Comparison of ENCODE assay signal across 10 mouse cellular contexts in genomic region chr7:45234922-45235571, GRCm38 (mm10). TPM values are rescaled to one million over a fixed set of nuclear protein-coding genes. Genes with fewer than 3 reads are reported as not detected.
DNase-seq lines count a peak whose midpoint lies in the region; ATAC-seq lines count a peak whose summit lies in the region.
"Had no signal": no experiment of that assay in that cellular context is flagged by ENCODE, and none has a peak within 500 bp of the region (broad histone marks: within the 10 kb centered on the region; RNA-seq: fewer than 3 reads in every experiment).

No protein-coding gene starts in this region.

- H3K27me3 ChIP-seq in embryonic facial prominence, embryonic 12.5 days, result peaks cover 24% of the 10 kb centered on the region
- H3K27me3 ChIP-seq in limb, embryonic 11.5 days (ENCODE audit: control insufficient read depth, insufficient read depth, low read length), result peaks cover 3% of the 10 kb centered on the region; the same call in 1 of the 2 replicates
- peaks cover 46% of the 10 kb centered on the region for H3K27me3 ChIP-seq in midbrain, embryonic 12.5 days

- H3K4me2 ChIP-seq in embryonic facial prominence, embryonic 12.5 days (replicated peaks), result peak overlapping the region; percentile 48
- peak overlapping the region; percentile 44 for H3K4me2 ChIP-seq in limb, embryonic 11.5 days (ENCODE audit: low read depth, severe bottlenecking)
- H3K4me2 ChIP-seq in midbrain, embryonic 12.5 days (replicated peaks), result peak overlapping the region; percentile 36

- WGBS in embryonic facial prominence, embryonic 12.5 days, result 3% methylated on average over 21 of the region's 21 CpGs
- WGBS in limb, embryonic 11.5 days, result 3% methylated on average over 21 of the region's 21 CpGs
- WGBS in midbrain, embryonic 12.5 days, result 5% methylated on average over 21 of the region's 21 CpGs

- H3K27ac ChIP-seq in embryonic facial prominence, embryonic 12.5 days, result peak overlapping the region; percentile 69
- H3K27ac ChIP-seq in limb, embryonic 11.5 days (replicated peaks; ENCODE audit: low read depth, low read length), result peak overlapping the region; percentile 32
- H3K27ac ChIP-seq in midbrain, embryonic 12.5 days (replicated peaks), result peak overlapping the region; percentile 71

- peak; percentile 29 for DNase-seq in kidney, adult 18-20 months
- no peak for DNase-seq in kidney, adult 11 months
- peak; percentile 34 to 40 for DNase-seq in heart, postnatal 14 days
- DNase-seq in limb, embryonic 11.5 days (ENCODE audit: low spot score), result peak; percentile 82
- no peak for DNase-seq in left cerebral cortex, postnatal 14 days (ENCODE audit: low spot score in 2 of 2)
- no peak for DNase-seq in natural killer cell, adult 2 months (ENCODE audit: low spot score in 2 of 2)

- H3K9me3 ChIP-seq in embryonic facial prominence, embryonic 12.5 days, result no peaks in the 10 kb centered on the region
- H3K9me3 ChIP-seq in limb, embryonic 11.5 days (ENCODE audit: control insufficient read depth, low read length), result no peaks in the 10 kb centered on the region
- no peaks in the 10 kb centered on the region for H3K9me3 ChIP-seq in midbrain, embryonic 12.5 days

- peaks cover 25% of the 10 kb centered on the region for H3K36me3 ChIP-seq in embryonic facial prominence, embryonic 12.5 days
- peaks cover 17% of the 10 kb centered on the region for H3K36me3 ChIP-seq in limb, embryonic 11.5 days (ENCODE audit: control insufficient read depth, insufficient read depth, low read length)
- H3K36me3 ChIP-seq in midbrain, embryonic 12.5 days, result peaks cover 23% of the 10 kb centered on the region

- ATAC-seq in embryonic facial prominence, embryonic 12.5 days (ENCODE audit: insufficient number of reproducible peaks, insufficient read depth, low FRiP score, low TSS enrichment), result peak; percentile 76
- peak; percentile 83 for ATAC-seq in limb, embryonic 11.5 days (ENCODE audit: insufficient number of reproducible peaks, low FRiP score, low TSS enrichment, low read depth)
- ATAC-seq in midbrain, embryonic 12.5 days (ENCODE audit: low FRiP score, low read depth), result peak; percentile 82

- intact Hi-C loops in heart, postnatal 14 days (cut with DNase I), result no loop called here
- intact Hi-C loops in left cerebral cortex, postnatal 14 days (cut with DNase I), result loop anchor here (5.0 kb wide), 1 partner anchor 68 kb away; no protein-coding TSS in a partner anchor

- peak overlapping the region; percentile 16; the same call in 1 of the 2 replicates for H3K4me3 ChIP-seq in embryonic facial prominence, embryonic 12.5 days
- peak overlapping the region; percentile 26 for H3K4me3 ChIP-seq in limb, embryonic 11.5 days (ENCODE audit: low read depth, low read length)
- H3K4me3 ChIP-seq in midbrain, embryonic 12.5 days, result peak overlapping the region; percentile 8; the same call in 1 of the 2 replicates

- H3K4me1 ChIP-seq in embryonic facial prominence, embryonic 12.5 days, result peaks cover 28% of the 10 kb centered on the region
- peaks cover 26% of the 10 kb centered on the region for H3K4me1 ChIP-seq in limb, embryonic 11.5 days (ENCODE audit: control insufficient read depth, insufficient read depth, low read length)
- H3K4me1 ChIP-seq in midbrain, embryonic 12.5 days, result peaks cover 32% of the 10 kb centered on the region

- peak overlapping the region; percentile 41; the same call in 1 of the 2 replicates for H3K9ac ChIP-seq in embryonic facial prominence, embryonic 12.5 days
- peak overlapping the region; percentile 43; the same call in 1 of the 2 replicates for H3K9ac ChIP-seq in limb, embryonic 11.5 days (ENCODE audit: low read length)
- H3K9ac ChIP-seq in midbrain, embryonic 12.5 days (replicated peaks), result 0 out of 2 replicates have a peak overlapping the region, but pooled peaks have one; percentile 41

RNA-seq across cellular contexts. Expression of gene Cd37, which starts 3.9 kb away (rescaled TPM):
- polyA plus RNA-seq in embryonic facial prominence, embryonic 12.5 days (2016; fragmentation: Nextera tagmentation; extraction: Ambion mirVana), result 2.3 TPM in 2 replicates
- 1 to 10 TPM; 3.8 to 5.5 TPM for total RNA-seq in heart, postnatal 14 days (2021)
- 0.82 and 1.6 TPM in 2 replicates for polyA plus RNA-seq in limb, embryonic 11.5 days (2014; fragmentation: Nextera tagmentation; extraction: Ambion mirVana)
- 1.3 and 1.7 TPM in 2 replicates for polyA plus RNA-seq in midbrain, embryonic 12.5 days (2016; fragmentation: Nextera tagmentation; extraction: Ambion mirVana)
- total RNA-seq in left cerebral cortex, postnatal 14 days (2021), result 1 to 10 TPM; 3.4 to 4.0 TPM

RNA-seq across cellular contexts. Expression of gene Slc6a16, which starts 5.8 kb away (rescaled TPM):
- 0.22 TPM in 1 of 2 replicates, not detected in the other for polyA plus RNA-seq in embryonic facial prominence, embryonic 12.5 days (2016; fragmentation: Nextera tagmentation; extraction: Ambion mirVana)
- not detected for total RNA-seq in heart, postnatal 14 days (2021)
- 0.20 and 0.36 TPM in 2 replicates for polyA plus RNA-seq in limb, embryonic 11.5 days (2014; fragmentation: Nextera tagmentation; extraction: Ambion mirVana)
- polyA plus RNA-seq in midbrain, embryonic 12.5 days (2016; fragmentation: Nextera tagmentation; extraction: Ambion mirVana), result 0.14 TPM in 1 of 2 replicates, not detected in the other
- total RNA-seq in left cerebral cortex, postnatal 14 days (2021), result 1 to 10 TPM in 1 of 2 experiments, under 1 TPM in 1; 0.97 to 1.1 TPM
- total RNA-seq: MEL had no signal
- polyA plus RNA-seq: large intestine, adult 2 months had no signal

RNA-seq across cellular contexts. Expression of gene Tead2, which starts 19.5 kb away (rescaled TPM):
- 277 and 295 TPM in 2 replicates for polyA plus RNA-seq in embryonic facial prominence, embryonic 12.5 days (2016; fragmentation: Nextera tagmentation; extraction: Ambion mirVana)
- 10 to 100 TPM; 10.1 to 14.4 TPM for total RNA-seq in heart, postnatal 14 days (2021)
- 378 and 385 TPM in 2 replicates for polyA plus RNA-seq in limb, embryonic 11.5 days (2014; fragmentation: Nextera tagmentation; extraction: Ambion mirVana)
- polyA plus RNA-seq in midbrain, embryonic 12.5 days (2016; fragmentation: Nextera tagmentation; extraction: Ambion mirVana), result 237 and 248 TPM in 2 replicates
- 1 to 10 TPM; 5.6 to 6.1 TPM for total RNA-seq in left cerebral cortex, postnatal 14 days (2021)

RNA-seq across cellular contexts. Expression of gene Dkkl1, which starts 23.1 kb away (rescaled TPM):
- polyA plus RNA-seq in embryonic facial prominence, embryonic 12.5 days (2016; fragmentation: Nextera tagmentation; extraction: Ambion mirVana), result 1.4 and 2.3 TPM in 2 replicates
- total RNA-seq in heart, postnatal 14 days (2021), result not detected
- polyA plus RNA-seq in limb, embryonic 11.5 days (2014; fragmentation: Nextera tagmentation; extraction: Ambion mirVana), result 0.51 and 0.60 TPM in 2 replicates
- polyA plus RNA-seq in midbrain, embryonic 12.5 days (2016; fragmentation: Nextera tagmentation; extraction: Ambion mirVana), result 1.0 and 1.4 TPM in 2 replicates
- total RNA-seq in left cerebral cortex, postnatal 14 days (2021), result 10 to 100 TPM; 13.7 to 17.3 TPM

RNA-seq across cellular contexts. Expression of gene Ccdc155, which starts 30.4 kb away (rescaled TPM):
- polyA plus RNA-seq in embryonic facial prominence, embryonic 12.5 days (2016; fragmentation: Nextera tagmentation; extraction: Ambion mirVana), result 0.94 and 1.7 TPM in 2 replicates
- total RNA-seq in heart, postnatal 14 days (2021), result not detected
- polyA plus RNA-seq in limb, embryonic 11.5 days (2014; fragmentation: Nextera tagmentation; extraction: Ambion mirVana), result 0.41 and 0.51 TPM in 2 replicates
- polyA plus RNA-seq in midbrain, embryonic 12.5 days (2016; fragmentation: Nextera tagmentation; extraction: Ambion mirVana), result 0.63 and 0.75 TPM in 2 replicates
- 1 to 10 TPM; 3.0 to 3.5 TPM for total RNA-seq in left cerebral cortex, postnatal 14 days (2021)

Comparison
In these comparisons a context has a peak if more than half of its experiments do, and no peak if none do; other contexts are left out.
1. DNase-seq: peak in kidney, adult 18-20 months (single experiment), heart, postnatal 14 days (2 of 2) and limb, embryonic 11.5 days (single experiment); none in kidney, adult 11 months (single experiment), left cerebral cortex, postnatal 14 days (0 of 2) and natural killer cell, adult 2 months (0 of 2).
2. Peak in every context shown above with its lines, with median percentiles within 50 percentile points of each other: ATAC-seq, H3K27ac ChIP-seq, H3K4me2 ChIP-seq, H3K4me3 ChIP-seq and H3K9ac ChIP-seq.